Mouse (Mus musculus) brain, embryonic 14.5 days (tissue): ENCODE data around the gene Bicral.

Source experiments
- CTCF ChIP-seq: fragments of 200-500 bp; IDR thresholded peaks from 2 replicates; pipeline ENCODE4 v1.5.1; 2012; ENCODE audit warnings: inconsistent platforms, mild to moderate bottlenecking, moderate library complexity, borderline replicate concordance; ENCODE audit not compliant: insufficient read depth, insufficient read length; ENCODE audit errors: extremely low read depth
- POLR2A ChIP-seq: fragments of 200-500 bp; IDR thresholded peaks from 2 replicates; pipeline ENCODE4 v1.6.1; 2012; ENCODE audit warnings: mild to moderate bottlenecking, inconsistent platforms, borderline replicate concordance; ENCODE audit not compliant: poor library complexity, insufficient read depth, insufficient read length, severe bottlenecking; ENCODE audit errors: extremely low read depth

DNA sequence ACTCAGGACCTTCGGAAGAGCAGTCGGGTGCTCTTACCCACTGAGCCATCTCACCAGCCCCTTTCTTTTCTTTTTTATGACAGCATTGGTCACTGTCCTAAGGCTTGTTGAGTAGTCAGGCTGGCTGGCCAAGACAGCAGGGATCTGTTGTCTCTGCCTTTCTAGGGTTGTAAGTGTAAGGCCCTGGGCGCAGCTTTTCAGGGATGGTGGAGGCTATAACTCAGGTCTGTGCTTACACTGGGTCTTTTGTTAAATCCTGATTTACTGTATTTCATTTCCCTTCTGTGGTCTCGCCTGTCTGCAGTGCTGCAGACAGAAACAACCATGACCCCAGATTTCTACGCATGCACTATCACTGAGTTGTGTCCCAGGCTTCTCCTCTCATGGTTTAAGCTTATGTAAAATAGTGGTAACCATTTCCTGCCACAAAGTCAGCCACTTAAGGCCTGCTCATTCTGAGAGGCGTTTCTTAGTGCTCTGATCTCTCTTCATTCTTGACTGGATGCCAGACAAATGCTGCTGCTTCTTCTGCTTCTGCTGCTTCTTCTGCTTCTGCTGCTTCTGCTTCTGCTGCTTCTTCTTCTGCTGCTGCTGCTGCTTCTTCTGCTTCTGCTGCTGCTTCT is 23.1 kb downstream of the Bicral start:
- TF ChIP-seq CTCF (no peak), POLR2A (no peak)
